ENCODE assay signal across 18 mouse cellular contexts in the genomic region with DNA sequence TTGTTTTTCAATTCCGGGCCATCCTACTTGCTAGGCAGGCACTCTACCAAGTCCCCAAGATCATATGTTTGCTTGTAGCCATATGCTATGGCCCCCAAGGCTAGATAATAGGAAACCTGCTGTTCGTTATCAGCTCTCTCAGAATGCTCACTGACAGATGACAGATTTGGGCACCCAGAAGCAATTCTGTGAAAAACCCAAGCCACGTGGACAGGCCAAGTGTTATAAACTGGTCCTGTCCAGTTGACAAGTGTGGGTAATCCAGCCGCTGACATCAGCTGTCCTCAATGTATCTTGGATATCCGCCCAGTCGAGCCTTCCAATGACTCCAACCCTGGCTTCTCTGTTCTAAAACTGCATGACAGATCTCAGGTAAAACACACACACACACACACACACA.
DNase-seq lines count a peak whose midpoint lies in the region; ATAC-seq and TF ChIP-seq lines count a peak whose summit lies in the region.
"Had no signal": no experiment of that assay in that cellular context is flagged by ENCODE, and none has a peak within 500 bp of the region (broad histone marks: within the 10 kb centered on the region; RNA-seq: fewer than 3 reads in every experiment).

No protein-coding gene starts in this region.

- no peak overlapping the region for H3K9ac ChIP-seq in forebrain, embryonic 12.5 days
- H3K9ac ChIP-seq in midbrain, embryonic 13.5 days (replicated peaks), result no peak overlapping the region
- no peak overlapping the region for H3K9ac ChIP-seq in forebrain, postnatal 0 days
- no peak overlapping the region for H3K9ac ChIP-seq in hindbrain, embryonic 12.5 days
- H3K9ac ChIP-seq: embryonic facial prominence, embryonic 15.5 days; limb, embryonic 15.5 days had no signal

- no peaks in the 10 kb centered on the region for H3K27me3 ChIP-seq in forebrain, embryonic 12.5 days
- no peaks in the 10 kb centered on the region for H3K27me3 ChIP-seq in forebrain, embryonic 10.5 days (ENCODE audit: poor library complexity, severe bottlenecking)
- H3K27me3 ChIP-seq in midbrain, embryonic 13.5 days, result no peaks in the 10 kb centered on the region
- no peaks in the 10 kb centered on the region for H3K27me3 ChIP-seq in midbrain, embryonic 10.5 days (ENCODE audit: low read depth, poor library complexity, severe bottlenecking)
- no peaks in the 10 kb centered on the region for H3K27me3 ChIP-seq in forebrain, postnatal 0 days (ENCODE audit: insufficient read depth, low read length)
- no peaks in the 10 kb centered on the region for H3K27me3 ChIP-seq in hindbrain, embryonic 12.5 days
- H3K27me3 ChIP-seq: embryonic facial prominence, embryonic 15.5 days; limb, embryonic 15.5 days had no signal

- peak overlapping the region; percentile 69 for H3K27ac ChIP-seq in forebrain, embryonic 12.5 days
- no peak overlapping the region for H3K27ac ChIP-seq in forebrain, embryonic 10.5 days
- H3K27ac ChIP-seq in midbrain, embryonic 13.5 days, result peak overlapping the region; percentile 66; the same call in 1 of the 2 replicates
- H3K27ac ChIP-seq in midbrain, embryonic 10.5 days (replicated peaks), result no peak overlapping the region
- H3K27ac ChIP-seq in forebrain, postnatal 0 days (ENCODE audit: low read depth, low read length), result no peak overlapping the region
- H3K27ac ChIP-seq in hindbrain, embryonic 12.5 days, result no peak overlapping the region
- no peak overlapping the region for H3K27ac ChIP-seq in layer of hippocampus, adult 2 months
- H3K27ac ChIP-seq: embryonic facial prominence, embryonic 15.5 days; limb, embryonic 15.5 days had no signal

- ATAC-seq in forebrain, embryonic 12.5 days (ENCODE audit: low FRiP score), result peak; percentile 28; the same call in 1 of the 2 replicates
- ATAC-seq in midbrain, embryonic 13.5 days, result no peak
- ATAC-seq in forebrain, postnatal 0 days, result peak; percentile 16; the same call in 1 of the 2 replicates
- peak; percentile 36; the same call in 1 of the 2 replicates for ATAC-seq in hindbrain, embryonic 12.5 days (ENCODE audit: low FRiP score)

- 75% methylated on average over 6 of the region's 6 CpGs for WGBS in forebrain, embryonic 12.5 days
- 87% methylated on average over 6 of the region's 6 CpGs for WGBS in forebrain, embryonic 10.5 days
- WGBS in midbrain, embryonic 13.5 days, result 78% methylated on average over 6 of the region's 6 CpGs
- WGBS in midbrain, embryonic 10.5 days, result 85% methylated on average over 6 of the region's 6 CpGs
- WGBS in forebrain, postnatal 0 days, result 53% methylated on average over 6 of the region's 6 CpGs
- 56% methylated on average over 6 of the region's 6 CpGs for WGBS in hindbrain, embryonic 12.5 days

- no peak for DNase-seq in forebrain, embryonic 10.5 days (ENCODE audit: extremely low spot score, low spot score)
- no peak for DNase-seq in midbrain, embryonic 10.5 days (ENCODE audit: low spot score)
- DNase-seq in forebrain, postnatal 0 days, result no peak
- DNase-seq in layer of hippocampus, adult 2 months (ENCODE audit: low spot score in 2 of 2), result no peak
- DNase-seq in thymus, adult 18-20 months, result no peak
- DNase-seq: adrenal gland, postnatal 10 days; B cell, adult 2 months; kidney, adult 18-20 months; kidney, postnatal 25 days; layer of hippocampus, postnatal 36 days; lung, adult 2 months; right cerebral cortex, postnatal 25 days; thymus, adult 2 months had no signal

- no peaks in the 10 kb centered on the region for H3K36me3 ChIP-seq in forebrain, embryonic 12.5 days (replicated peaks)
- H3K36me3 ChIP-seq in forebrain, embryonic 10.5 days (replicated peaks), result no peaks in the 10 kb centered on the region
- H3K36me3 ChIP-seq in midbrain, embryonic 13.5 days, result no peaks in the 10 kb centered on the region
- no peaks in the 10 kb centered on the region for H3K36me3 ChIP-seq in midbrain, embryonic 10.5 days
- H3K36me3 ChIP-seq in forebrain, postnatal 0 days (ENCODE audit: insufficient read depth), result no peaks in the 10 kb centered on the region
- H3K36me3 ChIP-seq in hindbrain, embryonic 12.5 days, result no peaks in the 10 kb centered on the region
- H3K36me3 ChIP-seq: embryonic facial prominence, embryonic 15.5 days; limb, embryonic 15.5 days had no signal

- no peak overlapping the region for H3K4me2 ChIP-seq in forebrain, embryonic 12.5 days
- no peak overlapping the region for H3K4me2 ChIP-seq in midbrain, embryonic 13.5 days (replicated peaks)
- H3K4me2 ChIP-seq in forebrain, postnatal 0 days (ENCODE audit: low read depth), result no peak overlapping the region
- no peak overlapping the region for H3K4me2 ChIP-seq in hindbrain, embryonic 12.5 days (replicated peaks)

- H3K9me3 ChIP-seq in forebrain, embryonic 12.5 days, result no peaks in the 10 kb centered on the region
- no peaks in the 10 kb centered on the region for H3K9me3 ChIP-seq in forebrain, embryonic 10.5 days
- no peaks in the 10 kb centered on the region for H3K9me3 ChIP-seq in midbrain, embryonic 13.5 days
- H3K9me3 ChIP-seq in midbrain, embryonic 10.5 days (replicated peaks), result no peaks in the 10 kb centered on the region
- H3K9me3 ChIP-seq in forebrain, postnatal 0 days (ENCODE audit: low read length), result no peaks in the 10 kb centered on the region
- no peaks in the 10 kb centered on the region for H3K9me3 ChIP-seq in hindbrain, embryonic 12.5 days (replicated peaks)
- H3K9me3 ChIP-seq: embryonic facial prominence, embryonic 15.5 days; limb, embryonic 15.5 days had no signal

- H3K4me1 ChIP-seq in forebrain, embryonic 12.5 days, result peaks cover 13% of the 10 kb centered on the region
- H3K4me1 ChIP-seq in forebrain, embryonic 10.5 days, result peaks cover 14% of the 10 kb centered on the region
- peaks cover 18% of the 10 kb centered on the region for H3K4me1 ChIP-seq in midbrain, embryonic 13.5 days (replicated peaks)
- peaks cover 9% of the 10 kb centered on the region; the same call in 1 of the 2 replicates for H3K4me1 ChIP-seq in midbrain, embryonic 10.5 days
- H3K4me1 ChIP-seq in forebrain, postnatal 0 days (ENCODE audit: insufficient read depth), result peaks cover 5% of the 10 kb centered on the region; the same call in 1 of the 2 replicates
- peaks cover 12% of the 10 kb centered on the region for H3K4me1 ChIP-seq in hindbrain, embryonic 12.5 days
- H3K4me1 ChIP-seq: limb, embryonic 15.5 days had no signal

- TF ChIP-seq CTCF in forebrain, postnatal 0 days (IDR thresholded peaks at IDR 0.05; ENCODE audit: low read depth), result no peak
- TF ChIP-seq CTCF in layer of hippocampus, adult 2 months (conservative IDR thresholded peaks at IDR 0.05), result no peak

- no peak overlapping the region for H3K4me3 ChIP-seq in forebrain, embryonic 12.5 days (replicated peaks)
- no peak overlapping the region for H3K4me3 ChIP-seq in forebrain, embryonic 10.5 days
- no peak overlapping the region for H3K4me3 ChIP-seq in midbrain, embryonic 13.5 days (replicated peaks)
- no peak overlapping the region for H3K4me3 ChIP-seq in midbrain, embryonic 10.5 days
- H3K4me3 ChIP-seq in forebrain, postnatal 0 days (ENCODE audit: low read depth, low read length), result no peak overlapping the region
- no peak overlapping the region for H3K4me3 ChIP-seq in hindbrain, embryonic 12.5 days
- H3K4me3 ChIP-seq in layer of hippocampus, adult 2 months, result no peak overlapping the region
- H3K4me3 ChIP-seq: embryonic facial prominence, embryonic 15.5 days; limb, embryonic 15.5 days had no signal

Comparison
In these comparisons a context has a peak if more than half of its experiments do, and no peak if none do; other contexts are left out.
1. H3K27ac ChIP-seq: peak in forebrain, embryonic 12.5 days (single experiment) and midbrain, embryonic 13.5 days (single experiment); none in forebrain, embryonic 10.5 days (single experiment), midbrain, embryonic 10.5 days (single experiment), forebrain, postnatal 0 days (single experiment), hindbrain, embryonic 12.5 days (single experiment) and layer of hippocampus, adult 2 months (single experiment).